ENCODE assay signal across 7 mouse cellular contexts in the genomic region with DNA sequence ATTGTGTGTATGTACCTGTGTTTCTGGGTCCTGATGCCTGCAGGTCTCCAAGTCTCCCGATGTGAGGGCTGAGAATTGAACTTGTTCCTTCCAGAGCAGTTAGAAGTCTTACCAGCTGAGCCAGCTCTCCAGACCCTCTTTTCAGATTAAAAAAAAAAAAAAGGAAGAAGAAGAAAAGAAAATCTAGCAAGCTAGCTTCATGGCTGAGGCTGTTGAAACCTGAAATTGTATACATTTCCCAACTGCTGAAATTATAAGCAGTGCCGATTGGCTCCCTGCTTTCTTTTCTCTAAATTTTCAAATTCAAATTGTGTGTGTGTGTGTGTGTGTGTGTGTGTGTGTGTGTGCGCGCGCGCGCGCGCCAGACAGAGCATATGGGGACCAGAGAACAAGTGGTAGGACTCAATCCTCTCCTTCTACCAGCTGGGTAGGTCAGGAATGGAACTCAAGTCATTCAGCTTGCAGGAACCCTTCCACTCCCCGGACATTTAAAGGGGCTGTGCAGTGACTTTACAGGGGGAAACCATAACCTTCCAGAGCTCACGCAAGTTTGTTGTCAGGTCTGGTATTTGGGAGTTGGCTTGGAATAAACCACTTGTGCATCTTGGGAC. TPM values are rescaled to one million over a fixed set of nuclear protein-coding genes. Genes with fewer than 3 reads are reported as not detected.
A peak's percentile ranks its signal among the peaks of the same experiment; 100 is the strongest.
DNase-seq lines count a peak whose midpoint lies in the region; ATAC-seq and TF ChIP-seq lines count a peak whose summit lies in the region.

No protein-coding gene starts in this region.

- no peak for TF ChIP-seq POLR2A in MEL (IDR thresholded peaks at IDR 0.05; ENCODE audit: control insufficient read depth in 1 of 2, insufficient read depth in 1 of 2, low read depth in 1 of 2, low read length in 2 of 2, poor library complexity in 1 of 2)
- no peak for TF ChIP-seq POLR2A in myocyte (IDR thresholded peaks at IDR 0.05; ENCODE audit: insufficient read length, low read depth)

- H3K27me3 ChIP-seq in MEL (ENCODE audit: control insufficient read depth in 1 of 2, insufficient read depth in 2 of 2, low read length in 2 of 2) (no peaks in the 10 kb centered on the region), myocyte (ENCODE audit: control insufficient read depth, insufficient read depth, insufficient read length) (no peaks in the 10 kb centered on the region)
- H3K27me3 ChIP-seq in embryonic facial prominence, embryonic 10.5 days (replicated peaks; ENCODE audit: low read depth, poor library complexity, severe bottlenecking): no peaks in the 10 kb centered on the region

- 49% methylated on average over 11 of the region's 11 CpGs for WGBS in embryonic facial prominence, embryonic 10.5 days

- H3K9me3 ChIP-seq in MEL (replicated peaks; ENCODE audit: insufficient read depth, low read length): no peaks in the 10 kb centered on the region
- H3K9me3 ChIP-seq in embryonic facial prominence, embryonic 10.5 days: no peaks in the 10 kb centered on the region

- peak overlapping the region; percentile 96 for H3K27ac ChIP-seq in MEL (ENCODE audit: control insufficient read depth, low read depth, low read length)
- peak overlapping the region; percentile 97 for H3K27ac ChIP-seq in embryonic facial prominence, embryonic 10.5 days (replicated peaks)

- H3K9ac ChIP-seq in MEL (ENCODE audit: control insufficient read depth, low read depth, low read length, poor library complexity, severe bottlenecking): peak overlapping the region; percentile 78

- peak; percentile 31 for DNase-seq in kidney, postnatal 10 days
- DNase-seq in kidney, adult 9 months: no peak
- DNase-seq in MEL (ENCODE audit: low read depth, low spot score): peak; percentile 81
- DNase-seq in embryonic facial prominence, embryonic 10.5 days (ENCODE audit: low spot score): peak; percentile 30
- DNase-seq in kidney, postnatal 14 days: peak; percentile 18

- peaks cover 3% of the 10 kb centered on the region; the same call in 1 of the 2 replicates for H3K79me2 ChIP-seq in MEL (ENCODE audit: control insufficient read depth, insufficient read depth, low read length, poor library complexity)
- no peaks in the 10 kb centered on the region for H3K79me2 ChIP-seq in myocyte (ENCODE audit: control insufficient read depth, insufficient read depth)

- TF ChIP-seq EP300 in MEL (IDR thresholded peaks at IDR 0.05; ENCODE audit: low read depth in 1 of 2, low read length in 2 of 2): no peak

- H3K4me3 ChIP-seq in MEL (ENCODE audit: control insufficient read depth in 1 of 2, insufficient read depth in 1 of 2, low read depth in 2 of 2, low read length in 2 of 2) (peak overlapping the region; percentile 54 to 63), myocyte (peak overlapping the region; percentile 30)
- H3K4me3 ChIP-seq in embryonic facial prominence, embryonic 10.5 days: peak overlapping the region; percentile 59

- TF ChIP-seq CTCF in MEL (IDR thresholded peaks at IDR 0.05 in 2 of 3, conservative IDR thresholded peaks at IDR 0.05 in 1 of 3; ENCODE audit: control insufficient read depth in 1 of 3, insufficient read depth in 1 of 3, low read depth in 2 of 3, low read length in 3 of 3, poor library complexity in 1 of 3, severe bottlenecking in 1 of 3): no peak

- ATAC-seq in megakaryocyte-erythroid progenitor cell, adult 5-6 weeks (replicated peaks; ENCODE audit: low FRiP score, low TSS enrichment, poor library complexity, severe bottlenecking): no peak

- no peak for TF ChIP-seq RAD21 in MEL (IDR thresholded peaks at IDR 0.05; ENCODE audit: low read depth, low read length)

- H3K36me3 ChIP-seq in MEL (ENCODE audit: control insufficient read depth in 1 of 2, insufficient read depth in 2 of 2, low read length in 2 of 2): peaks cover 0 to 3% of the 10 kb centered on the region in 2 experiments; a peak in 2 of 4 replicates
- no peaks in the 10 kb centered on the region for H3K36me3 ChIP-seq in embryonic facial prominence, embryonic 10.5 days (replicated peaks)
- peaks cover 3% of the 10 kb centered on the region for H3K36me3 ChIP-seq in myocyte (ENCODE audit: control insufficient read depth, insufficient read depth)

- 0 out of 4 replicates have a peak, but pooled peaks cover 0 to 10% of the 10 kb centered on the region in 2 experiments for H3K4me1 ChIP-seq in MEL (ENCODE audit: control insufficient read depth in 1 of 2, insufficient read depth in 2 of 2, low read length in 2 of 2)
- H3K4me1 ChIP-seq in embryonic facial prominence, embryonic 10.5 days: peaks cover 22% of the 10 kb centered on the region

- peak overlapping the region; percentile 92 for H3K4me2 ChIP-seq in myocyte (ENCODE audit: low read depth)

- no peak overlapping the region for H3ac ChIP-seq in myocyte (ENCODE audit: control insufficient read depth, insufficient read length)

TF ChIP-seq in MEL, 35 proteins besides CTCF, POLR2A, EP300 and RAD21 (continues in another document):
- TF ChIP-seq ZNF384 (IDR thresholded peaks at IDR 0.05; ENCODE audit: low read depth, low read length): peak; percentile 83
- no peak for TF ChIP-seq USF2 (IDR thresholded peaks at IDR 0.05; ENCODE audit: borderline replicate concordance in 1 of 2, insufficient read depth in 1 of 2, low read depth in 1 of 2, low read length in 2 of 2)
- no peak for TF ChIP-seq ZKSCAN1 (IDR thresholded peaks at IDR 0.05; ENCODE audit: low read depth, low read length)
- TF ChIP-seq MYB (IDR thresholded peaks at IDR 0.05; ENCODE audit: low read depth, low read length): no peak
- TF ChIP-seq KAT2A (conservative IDR thresholded peaks at IDR 0.05; ENCODE audit: low read depth, low read length): no peak
- TF ChIP-seq ZC3H11A (IDR thresholded peaks at IDR 0.05; ENCODE audit: low read depth, low read length): no peak
- no peak for TF ChIP-seq RCOR1 (IDR thresholded peaks at IDR 0.05; ENCODE audit: low read depth, low read length)
- no peak for TF ChIP-seq E2F4 (IDR thresholded peaks at IDR 0.05; ENCODE audit: borderline replicate concordance, low read depth, low read length)
- no peak for TF ChIP-seq POLR2AphosphoS2 (IDR thresholded peaks at IDR 0.05; ENCODE audit: low read length)
- peak; percentile 37; the same call in 1 of the 2 replicates for TF ChIP-seq TBP (IDR thresholded peaks at IDR 0.05; ENCODE audit: low read depth, low read length)
- no peak for TF ChIP-seq MAZ (IDR thresholded peaks at IDR 0.05; ENCODE audit: low read depth, low read length)

TF ChIP-seq in myocyte, 11 proteins besides CTCF, POLR2A, EP300 and RAD21:
- TF ChIP-seq MYOG (IDR thresholded peaks at IDR 0.05; ENCODE audit: control insufficient read depth in 1 of 3, insufficient read depth in 1 of 3, insufficient read length in 2 of 3, low read depth in 2 of 3) (no peak), USF1 (IDR thresholded peaks at IDR 0.05; ENCODE audit: low read depth) (no peak), MAX (IDR thresholded peaks at IDR 0.05; ENCODE audit: low read depth) (no peak), SRF (IDR thresholded peaks at IDR 0.05; ENCODE audit: control insufficient read depth, insufficient read length, low read depth) (no peak), REST (IDR thresholded peaks at IDR 0.05; ENCODE audit: insufficient read depth, insufficient read length) (no peak), MYOD1 (IDR thresholded peaks at IDR 0.05; ENCODE audit: control insufficient read depth in 1 of 3, insufficient read length in 2 of 3, low read depth in 2 of 3) (no peak)

RNA-seq across cellular contexts. Expression of a gene that starts 30.1 kb away (rescaled TPM):
- 10.4 and 10.7 TPM in 2 replicates for total RNA-seq in MEL (2012; rRNA removed)
- polyA plus RNA-seq in MEL (2012; ENCODE audit: insufficient read depth in 1 of 2, insufficient read length in 2 of 2, low read depth in 1 of 2, low replicate concordance in 2 of 2, missing spikeins in 1 of 2) (10 to 100 TPM in 1 of 2 experiments, not detected in 1; 15.5 TPM), myocyte (2012; fragmentation: generic; extraction: Trizol) (13.7 TPM)
- 29.2 and 29.6 TPM in 2 replicates for polyA plus RNA-seq in embryonic facial prominence, embryonic 10.5 days (2016; fragmentation: Nextera tagmentation; extraction: Ambion mirVana)
- 16.5 and 18.1 TPM in 2 replicates for total RNA-seq in megakaryocyte-erythroid progenitor cell, adult 5-6 weeks (2014; fragmentation: Nextera tagmentation)
- 13.3 and 23.8 TPM in 2 replicates for total RNA-seq in megakaryocyte-erythroid progenitor cell, adult 5-6 weeks (2017)

RNA-seq across cellular contexts. Expression of a gene that starts 30.2 kb away (rescaled TPM):
- not detected in 2 replicates for total RNA-seq in MEL (2012; rRNA removed)
- polyA plus RNA-seq in MEL (2012; ENCODE audit: insufficient read depth in 1 of 2, insufficient read length in 2 of 2, low read depth in 1 of 2, low replicate concordance in 2 of 2, missing spikeins in 1 of 2) (under 1 TPM in 1 of 2 experiments, not detected in 1; 0.06 TPM), myocyte (2012; fragmentation: generic; extraction: Trizol) (0.41 TPM)
- 5.1 and 5.2 TPM in 2 replicates for polyA plus RNA-seq in embryonic facial prominence, embryonic 10.5 days (2016; fragmentation: Nextera tagmentation; extraction: Ambion mirVana)
- not detected in 2 replicates for total RNA-seq in megakaryocyte-erythroid progenitor cell, adult 5-6 weeks (2014; fragmentation: Nextera tagmentation)
- total RNA-seq in megakaryocyte-erythroid progenitor cell, adult 5-6 weeks (2017): 0.08 TPM in 1 of 2 replicates, not detected in the other

RNA-seq across cellular contexts. Expression of a gene that starts 41.9 kb away (rescaled TPM):
- not detected in 2 replicates for total RNA-seq in MEL (2012; rRNA removed)
- not detected for polyA plus RNA-seq in MEL (2012; ENCODE audit: insufficient read depth in 1 of 2, insufficient read length in 2 of 2, low read depth in 1 of 2, low replicate concordance in 2 of 2, missing spikeins in 1 of 2)
- polyA plus RNA-seq in embryonic facial prominence, embryonic 10.5 days (2016; fragmentation: Nextera tagmentation; extraction: Ambion mirVana): 20.3 and 21.1 TPM in 2 replicates
- 2.0 TPM for polyA plus RNA-seq in myocyte (2012; fragmentation: generic; extraction: Trizol)
- total RNA-seq in megakaryocyte-erythroid progenitor cell, adult 5-6 weeks (2014; fragmentation: Nextera tagmentation): not detected in 2 replicates
- not detected in 2 replicates for total RNA-seq in megakaryocyte-erythroid progenitor cell, adult 5-6 weeks (2017)

RNA-seq across cellular contexts. Expression of a gene that starts 53.2 kb away (rescaled TPM):
- 47.2 and 50.6 TPM in 2 replicates for total RNA-seq in MEL (2012; rRNA removed)
- polyA plus RNA-seq in MEL (2012; ENCODE audit: insufficient read depth in 1 of 2, insufficient read length in 2 of 2, low read depth in 1 of 2, low replicate concordance in 2 of 2, missing spikeins in 1 of 2) (10 to 100 TPM in 1 of 2 experiments, not detected in 1; 32.7 TPM), myocyte (2012; fragmentation: generic; extraction: Trizol) (23.5 TPM)
- 55.2 and 57.3 TPM in 2 replicates for polyA plus RNA-seq in embryonic facial prominence, embryonic 10.5 days (2016; fragmentation: Nextera tagmentation; extraction: Ambion mirVana)
- 39.9 and 42.5 TPM in 2 replicates for total RNA-seq in megakaryocyte-erythroid progenitor cell, adult 5-6 weeks (2014; fragmentation: Nextera tagmentation)
- 72.9 and 78.9 TPM in 2 replicates for total RNA-seq in megakaryocyte-erythroid progenitor cell, adult 5-6 weeks (2017)
